Mouse (Mus musculus) brain, embryonic 18.5 days (tissue): Measurements from ENCODE around the gene Kansl2.

ENCODE experiments used
- DNase-seq: peaks from one replicate; pipeline ENCODE4 v3.0.0-alpha.2; 2012; ENCODE audit warnings: low read depth, low spot score

Gene Kansl2

GRCm38 (mm10) chr15:98533881-98534627 is at the start of gene Kansl2:
Gene Kansl2 (minus strand): TSS chr15:98534264.
- DNase-seq = peak; percentile 98

- DNase-seq = no peak
Observed at GRCm38 (mm10) chr15:98582996-98583395, 48.9 kb upstream of the Kansl2 start.

- DNase-seq = no peak
Observed at GRCm38 (mm10) chr15:98582410-98582809, 48.3 kb upstream of the Kansl2 start.

GRCm38 (mm10) chr15:98579795-98580464 is 45.9 kb upstream of the Kansl2 start:
- peak; percentile 56 for DNase-seq

GRCm38 (mm10) chr15:98579310-98579709 is 45.2 kb upstream of the Kansl2 start:
- DNase-seq = no peak

GRCm38 (mm10) chr15:98573293-98573692 is 39.2 kb upstream of the Kansl2 start:
- no peak for DNase-seq

GRCm38 (mm10) chr15:98570873-98571538 is 36.9 kb upstream of the Kansl2 start, which contains the start of the genes Ccnt1 and 4930415O20Rik:
Gene Ccnt1 (minus strand): TSS chr15:98570923.
Gene 4930415O20Rik (plus strand): TSS chr15:98571004.
- no peak for DNase-seq

GRCm38 (mm10) chr15:98569795-98570365 is 35.8 kb upstream of the Kansl2 start:
- no peak for DNase-seq

- no peak for DNase-seq
Observed at GRCm38 (mm10) chr15:98569216-98569615, 35.2 kb upstream of the Kansl2 start.

- DNase-seq = no peak
Observed at GRCm38 (mm10) chr15:98568256-98569033, 34.4 kb upstream of the Kansl2 start.

- DNase-seq = peak; percentile 98
Observed at GRCm38 (mm10) chr15:98567278-98568134, 33.4 kb upstream of the Kansl2 start.

- no peak for DNase-seq
Observed at GRCm38 (mm10) chr15:98566973-98567277, 32.9 kb upstream of the Kansl2 start.

GRCm38 (mm10) chr15:98557186-98557585 is 23.1 kb upstream of the Kansl2 start:
- no peak for DNase-seq

- no peak for DNase-seq
Observed at GRCm38 (mm10) chr15:98555881-98556280, 21.8 kb upstream of the Kansl2 start.

- no peak for DNase-seq
Observed at GRCm38 (mm10) chr15:98552758-98553157, 18.7 kb upstream of the Kansl2 start.

GRCm38 (mm10) chr15:98546843-98547242 is 12.8 kb upstream of the Kansl2 start:
- DNase-seq = no peak

GRCm38 (mm10) chr15:98545151-98545550 is 11.1 kb upstream of the Kansl2 start:
- no peak for DNase-seq

- no peak for DNase-seq
Observed at GRCm38 (mm10) chr15:98543341-98543740, 9.3 kb upstream of the Kansl2 start.

GRCm38 (mm10) chr15:98541064-98541463 is 7.0 kb upstream of the Kansl2 start:
- DNase-seq = no peak

GRCm38 (mm10) chr15:98537923-98538322 is 3.9 kb upstream of the Kansl2 start:
- no peak for DNase-seq
